Mouse (Mus musculus) right cerebral cortex, postnatal 10 days (tissue): ENCODE results near the gene Nmnat2.
A peak's percentile ranks its signal among the peaks of the same experiment; 100 is the strongest.

Source experiments
- DNase-seq, 2 experiments: peaks; one replicate each; pipeline ENCODE4 v3.0.0; 2021; ENCODE audit warnings: low spot score in 2 of 2

The Nmnat2 gene

DNA sequence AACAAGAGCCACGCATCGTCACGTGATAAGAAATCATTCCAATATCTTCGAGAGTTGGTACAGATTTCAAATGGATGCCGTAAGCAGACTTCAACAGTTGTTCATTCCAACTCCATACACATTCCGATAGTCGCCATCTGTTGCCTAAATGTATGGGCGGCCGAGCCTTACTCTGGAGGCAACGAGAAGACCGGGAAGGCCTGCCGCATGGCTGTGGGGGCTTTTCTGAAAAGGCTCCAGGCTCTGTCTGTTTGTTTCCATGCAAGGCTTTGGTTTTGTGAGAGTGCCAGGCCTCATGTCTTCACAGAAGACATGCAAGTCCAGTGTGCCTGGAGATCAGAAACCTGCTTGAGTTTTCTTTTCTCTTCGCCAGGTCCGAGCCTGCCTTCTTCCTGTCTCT, 28.6 kb downstream of the Nmnat2 start:
- DNase-seq = peak; percentile 75 to 83

DNA sequence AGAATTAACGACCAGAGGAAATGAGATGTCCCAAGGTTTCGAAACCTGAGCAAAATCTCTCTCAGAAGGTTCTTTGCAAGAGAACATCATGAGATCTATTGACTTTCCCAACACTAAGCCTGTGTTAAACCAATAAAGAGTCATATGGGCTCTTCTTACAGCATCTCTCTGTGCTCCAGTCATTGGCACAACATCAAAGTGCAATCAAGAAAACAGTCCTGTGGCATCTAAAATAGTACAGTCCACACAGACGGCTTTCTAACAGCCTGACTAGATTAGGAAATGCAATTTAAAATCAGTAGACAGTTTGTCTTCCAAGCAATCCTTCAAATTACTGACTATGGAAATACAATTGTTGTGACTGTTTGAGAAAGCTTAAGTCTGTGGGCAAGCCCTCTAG, 32.2 kb downstream of the Nmnat2 start:
- no peak for DNase-seq

DNA sequence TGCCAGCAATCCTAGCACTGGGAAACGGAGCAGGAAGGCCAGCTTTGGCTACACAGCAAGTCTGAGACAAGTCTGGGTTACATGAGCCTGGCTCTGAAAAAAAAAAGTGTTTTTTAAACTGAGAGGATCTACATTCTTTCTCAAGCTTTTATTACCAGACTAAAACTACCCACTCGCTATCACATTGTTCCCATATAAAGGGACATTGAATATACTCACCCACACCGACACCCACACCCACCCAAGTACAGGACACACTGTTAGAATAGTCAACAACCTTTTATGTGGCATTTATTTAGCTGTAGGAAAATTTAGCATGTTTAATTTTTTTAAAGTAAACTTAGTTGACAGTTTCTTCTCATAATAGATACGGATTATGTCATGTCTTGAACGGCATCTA, 35.3 kb downstream of the Nmnat2 start:
- no peak for DNase-seq

DNA sequence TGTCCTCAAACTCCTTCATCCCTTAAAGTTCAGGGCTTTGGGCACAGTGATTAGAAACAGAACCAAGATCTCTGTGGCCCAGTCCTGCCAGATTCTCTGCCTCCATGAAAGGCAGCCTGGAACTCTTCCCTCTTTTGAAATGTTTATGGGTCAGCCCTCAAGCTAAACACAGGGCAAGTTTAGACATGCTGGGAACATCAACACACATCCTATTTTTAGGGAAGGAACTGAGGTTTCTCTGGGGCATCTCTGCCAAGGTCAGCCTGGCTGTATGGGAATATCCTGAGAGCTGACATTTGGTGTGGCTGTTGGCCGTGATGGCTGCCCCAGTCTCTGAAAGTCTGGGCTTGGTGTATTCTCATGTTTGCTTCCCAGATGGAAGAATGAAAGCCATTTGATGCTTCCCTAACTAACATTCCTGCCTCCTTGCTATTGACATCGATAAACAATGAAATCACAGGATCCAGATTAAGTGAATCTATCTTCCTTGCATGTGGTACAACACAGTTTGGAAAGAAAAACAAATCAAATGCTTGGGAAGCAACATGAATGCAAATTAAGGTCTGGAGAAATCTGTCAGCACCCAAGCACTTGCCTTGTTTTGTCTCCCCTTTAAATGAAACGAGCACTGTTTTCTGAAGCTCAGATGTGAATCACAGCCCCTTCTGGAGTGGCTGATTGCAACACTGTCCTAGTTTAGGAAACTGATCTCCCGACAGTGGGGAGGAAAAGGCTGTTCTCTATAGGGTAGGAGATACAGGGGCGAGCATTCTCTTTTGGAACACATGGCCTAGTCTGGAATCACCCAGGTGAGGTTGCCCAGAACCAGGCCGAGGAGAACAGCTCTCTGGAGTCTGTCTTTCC, 37.7 kb downstream of the Nmnat2 start:
- DNase-seq = no peak

DNA sequence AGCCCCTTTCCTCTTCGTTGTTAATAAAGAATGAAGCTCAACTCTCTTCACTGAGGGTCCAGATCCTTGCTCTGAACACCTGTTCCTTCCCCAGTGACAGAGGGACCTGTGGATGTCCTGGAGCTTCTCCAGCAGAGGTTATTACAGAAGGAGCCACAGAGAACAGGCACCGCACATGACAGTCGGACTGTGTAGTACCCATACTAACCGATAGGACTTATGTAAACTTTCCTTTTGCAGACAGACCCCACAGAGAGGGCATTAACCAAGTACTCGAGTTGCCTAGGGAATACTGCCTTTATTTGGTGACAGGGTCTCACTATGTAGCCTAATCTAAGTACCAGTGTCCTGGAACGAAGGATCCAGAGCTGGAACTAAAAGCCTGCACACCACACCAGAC, 39.0 kb downstream of the Nmnat2 start:
- no peak for DNase-seq

DNA sequence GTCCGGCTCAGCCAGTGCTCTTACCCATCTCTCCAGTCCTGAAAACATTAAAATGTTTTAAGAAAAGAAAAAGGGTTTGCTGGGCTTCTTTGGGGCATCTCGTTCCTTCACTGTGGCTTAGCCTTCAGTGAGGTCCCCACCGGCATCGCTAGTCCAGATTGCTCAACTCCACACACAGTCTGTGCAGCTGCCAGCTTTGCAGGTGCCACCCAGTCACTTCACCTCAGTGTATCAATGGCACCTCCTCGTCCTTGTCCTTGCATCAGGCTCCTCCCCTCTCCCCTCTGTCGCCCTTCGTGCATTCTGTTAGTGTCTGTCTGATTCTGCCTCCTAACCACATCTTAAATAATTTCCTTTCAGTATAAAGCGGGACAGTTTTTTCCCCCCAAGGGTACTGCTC, 45.2 kb downstream of the Nmnat2 start:
- no peak for DNase-seq

DNA sequence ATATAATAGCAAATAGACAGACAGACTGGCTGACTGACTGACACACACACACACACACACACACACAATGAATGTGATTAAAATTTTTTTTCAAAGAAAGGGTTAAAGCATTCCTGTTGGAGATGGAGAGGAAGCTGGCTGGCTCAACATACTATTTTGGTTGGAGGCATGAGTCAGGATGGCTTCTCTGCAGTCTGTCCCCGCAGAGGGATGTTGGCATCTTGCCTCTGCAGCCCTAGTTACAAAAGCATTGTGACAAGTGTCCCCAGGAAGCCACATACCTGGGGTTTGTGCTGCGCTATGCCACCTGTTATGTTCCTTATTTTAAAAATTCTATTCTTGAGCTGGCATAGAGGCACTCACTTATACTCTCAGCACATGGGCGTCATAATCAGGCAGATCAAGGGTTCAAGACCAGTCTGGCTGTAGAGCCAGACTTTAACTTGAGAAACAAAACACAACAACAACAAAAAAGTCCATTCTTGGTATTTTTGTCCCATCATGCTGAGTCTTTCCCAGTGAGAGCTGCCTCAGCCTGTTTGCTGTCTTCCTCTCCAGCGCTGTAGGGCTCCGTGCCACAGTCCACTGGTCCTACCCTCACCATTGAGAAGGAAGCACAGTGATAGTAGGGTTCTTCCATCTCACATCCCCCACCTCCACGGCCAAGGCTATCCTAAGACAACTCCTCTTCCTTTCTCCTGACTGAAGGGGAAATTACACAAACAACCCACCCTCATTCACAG, 45.9 kb downstream of the Nmnat2 start:
- peak; percentile 77 to 82 for DNase-seq

DNA sequence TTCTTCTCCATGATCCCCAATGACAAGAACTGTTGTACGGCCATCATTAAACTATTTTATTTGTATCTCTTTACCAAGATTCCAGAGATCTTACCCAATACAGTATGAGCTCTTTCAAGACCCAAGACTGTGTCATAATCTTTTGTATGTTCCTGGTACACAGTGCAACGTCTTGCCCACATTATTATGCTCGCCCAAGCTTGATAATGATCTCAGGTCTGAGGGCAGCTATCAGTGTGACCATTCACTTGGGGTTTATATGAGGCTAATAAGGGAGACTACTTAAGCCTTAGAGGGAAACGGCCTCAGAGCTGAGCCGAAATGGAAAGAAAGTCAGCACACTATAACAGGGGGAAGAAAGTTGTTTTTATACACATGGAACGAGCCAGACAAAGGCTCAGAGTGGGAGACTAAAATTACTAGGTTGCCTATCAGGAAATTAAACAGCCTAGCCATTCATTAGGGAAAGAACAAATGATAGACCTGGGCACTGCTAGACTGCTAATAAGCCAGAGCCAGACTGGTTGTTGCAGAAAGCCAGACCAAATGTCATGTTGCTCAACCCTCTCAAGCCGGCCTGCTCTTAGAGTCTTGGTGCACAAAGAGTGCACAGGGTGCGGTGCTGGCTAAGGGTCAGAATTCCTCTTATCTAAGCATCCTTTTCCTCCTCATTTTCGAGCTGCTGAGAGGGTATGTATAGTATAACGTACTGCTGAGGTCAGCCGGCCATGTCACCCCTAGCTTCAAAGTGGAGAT, 47.7 kb downstream of the Nmnat2 start:
- no peak for DNase-seq

DNA sequence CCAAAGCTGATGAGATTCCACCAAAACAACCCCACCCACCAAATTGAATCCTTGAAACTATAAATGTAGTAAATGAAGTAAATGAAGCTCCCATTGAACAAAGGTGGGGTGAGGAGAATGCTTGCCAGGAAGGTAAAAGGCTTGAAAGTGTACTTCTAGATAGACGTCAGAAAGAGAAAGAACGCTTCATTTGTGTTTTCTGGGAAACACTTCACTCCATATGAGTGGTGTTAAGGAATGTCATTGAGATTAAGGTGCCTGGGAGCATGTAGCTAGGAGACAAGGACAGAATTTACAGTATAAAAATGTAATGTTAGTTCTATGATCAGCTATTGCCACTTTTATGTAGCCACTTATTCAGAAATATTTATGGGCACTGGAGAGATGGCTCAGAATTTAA, 49.7 kb downstream of the Nmnat2 start:
- no peak for DNase-seq

DNA sequence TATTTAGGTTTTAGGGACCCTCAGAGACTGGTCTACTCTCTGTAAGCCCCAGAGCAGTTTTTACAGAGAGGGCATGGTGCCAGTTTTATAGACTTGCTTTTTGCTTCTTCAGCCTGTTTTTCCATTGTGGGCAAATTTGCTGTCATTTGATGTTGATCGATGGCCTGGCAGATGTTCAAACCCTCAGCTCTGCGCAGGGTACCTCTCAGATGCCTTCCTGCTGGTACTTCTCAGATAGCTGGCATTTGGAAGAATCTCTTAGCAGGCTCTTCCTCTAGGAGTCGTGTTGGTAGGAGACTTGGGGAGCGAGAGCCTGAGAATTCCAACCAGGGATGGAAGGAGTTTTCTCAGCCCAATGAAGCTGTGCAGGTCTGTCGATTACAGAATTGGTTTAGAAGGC, 51.3 kb downstream of the Nmnat2 start:
- no peak for DNase-seq

DNA sequence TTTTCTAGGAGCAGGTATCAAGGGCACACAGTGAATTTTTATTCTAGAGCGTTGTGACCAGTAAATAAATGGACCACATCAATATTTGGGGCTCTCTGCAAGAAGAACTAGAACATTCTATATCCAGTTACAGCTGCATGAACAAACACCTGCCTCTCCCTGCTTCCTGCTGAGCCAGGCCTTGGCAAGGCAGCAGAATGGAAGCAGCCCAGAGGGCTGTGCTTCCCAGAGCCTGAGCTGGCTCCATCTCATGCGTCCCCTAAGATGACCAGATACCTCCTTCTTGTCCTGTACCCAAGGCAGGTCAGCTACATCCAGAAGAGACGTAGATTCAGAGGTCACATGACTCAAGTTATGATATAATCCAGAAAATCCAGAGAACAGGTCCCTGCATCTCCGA, 52.0 kb downstream of the Nmnat2 start:
- no peak for DNase-seq

DNA sequence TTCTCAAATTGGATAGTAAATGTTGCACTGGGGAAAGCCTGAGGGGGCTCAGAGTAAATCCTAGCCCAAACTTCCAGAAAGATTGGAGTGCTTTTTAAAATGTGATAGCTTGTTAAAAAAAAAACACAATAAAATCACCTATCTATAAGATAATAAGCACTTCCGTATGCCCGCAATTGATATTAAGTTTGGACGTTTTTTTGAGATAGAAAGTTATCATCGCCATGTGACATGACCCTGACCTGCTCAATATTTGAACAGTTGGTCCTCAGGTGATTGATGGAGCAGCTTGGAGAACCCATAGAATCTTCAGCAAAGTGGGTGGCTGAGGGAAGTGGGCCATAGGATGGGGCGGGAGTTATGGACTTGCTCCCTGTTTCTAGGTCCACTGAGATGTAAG, 52.5 kb downstream of the Nmnat2 start:
- DNase-seq = no peak

DNA sequence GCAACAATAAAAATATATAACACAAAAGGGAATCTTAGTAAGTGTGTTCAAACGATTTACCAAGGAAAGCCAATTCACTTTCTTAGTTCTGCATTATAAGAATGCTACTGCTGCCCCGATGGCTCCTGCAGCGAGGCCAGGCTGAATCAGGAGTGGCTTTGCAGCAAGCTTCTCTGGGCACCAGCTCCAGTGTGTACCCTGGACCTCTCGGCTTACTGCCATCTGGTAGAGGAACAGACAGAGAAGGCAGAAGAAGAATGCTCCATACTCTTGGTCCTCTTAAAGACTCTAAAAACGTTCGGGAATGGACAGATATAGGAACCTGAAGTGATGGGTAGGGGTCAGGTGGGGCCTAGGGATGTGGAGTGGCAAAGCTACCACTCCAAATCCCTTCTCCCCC, 53.0 kb downstream of the Nmnat2 start:
- DNase-seq = no peak

DNA sequence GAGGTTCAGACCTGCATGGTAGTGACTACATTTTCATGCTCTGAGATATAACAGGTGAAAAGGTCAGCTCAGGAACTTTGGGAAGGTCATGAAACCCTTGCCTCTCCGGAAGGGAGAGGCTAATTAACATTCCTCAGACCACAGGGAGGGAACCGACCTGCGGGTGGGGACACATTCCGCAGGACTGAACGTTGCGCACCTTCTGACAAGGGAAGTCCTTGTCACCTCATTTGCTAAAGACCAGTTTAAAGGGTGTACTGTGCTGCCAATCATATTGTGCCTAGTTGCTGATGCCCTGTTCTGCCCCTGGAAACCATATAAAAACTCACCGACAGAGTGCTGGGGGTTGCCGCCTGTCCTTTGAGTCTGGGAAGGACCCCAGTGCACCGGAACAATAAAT, 54.5 kb downstream of the Nmnat2 start:
- no peak for DNase-seq

DNA sequence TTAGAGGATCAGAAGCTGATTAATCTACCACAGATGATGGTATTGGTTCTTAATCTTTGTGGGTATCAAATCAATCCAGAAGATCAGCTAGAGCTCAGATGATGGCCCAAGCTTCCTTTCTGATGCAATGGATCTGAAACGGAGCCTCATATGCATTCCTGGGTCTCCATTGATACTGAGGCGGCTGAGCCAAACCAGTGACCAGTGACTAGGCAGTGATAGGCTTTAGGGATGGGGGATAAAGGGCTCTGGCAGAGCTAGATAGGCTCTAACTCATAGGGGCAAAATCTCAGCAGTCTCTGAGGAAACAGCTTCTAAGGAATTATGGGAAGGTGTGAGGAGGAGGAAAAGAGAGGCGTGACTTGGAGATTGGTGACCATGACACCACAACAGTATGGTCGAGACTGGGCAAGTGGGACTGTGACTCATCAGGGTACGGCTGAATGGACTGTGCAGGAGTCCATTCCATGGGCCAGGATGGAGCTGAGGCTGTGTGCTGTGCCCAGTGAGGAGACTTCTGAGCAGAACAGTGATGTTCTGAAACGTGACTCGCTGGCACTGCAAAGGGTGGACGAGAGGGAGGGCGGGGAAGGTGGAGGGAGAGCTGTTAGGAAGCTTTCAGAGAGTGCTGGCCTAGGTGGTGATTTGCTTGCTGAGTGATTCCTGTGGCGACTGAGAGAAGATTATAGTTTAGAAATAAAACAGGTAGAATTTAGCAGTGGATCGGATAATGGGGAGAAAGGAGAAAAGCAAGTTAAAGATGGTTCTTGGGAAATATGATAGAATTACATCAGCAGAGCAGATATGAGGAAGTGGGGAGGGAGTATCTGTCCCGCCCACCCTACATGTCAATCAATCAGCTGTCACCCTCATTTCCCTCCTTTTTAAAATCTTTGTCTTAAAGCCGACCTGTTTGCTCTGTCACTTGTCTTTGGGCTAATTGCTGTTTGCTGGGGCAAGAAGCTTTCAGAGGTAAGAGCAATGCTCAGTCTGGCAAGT, 55.9 kb downstream of the Nmnat2 start:
- no peak for DNase-seq

DNA sequence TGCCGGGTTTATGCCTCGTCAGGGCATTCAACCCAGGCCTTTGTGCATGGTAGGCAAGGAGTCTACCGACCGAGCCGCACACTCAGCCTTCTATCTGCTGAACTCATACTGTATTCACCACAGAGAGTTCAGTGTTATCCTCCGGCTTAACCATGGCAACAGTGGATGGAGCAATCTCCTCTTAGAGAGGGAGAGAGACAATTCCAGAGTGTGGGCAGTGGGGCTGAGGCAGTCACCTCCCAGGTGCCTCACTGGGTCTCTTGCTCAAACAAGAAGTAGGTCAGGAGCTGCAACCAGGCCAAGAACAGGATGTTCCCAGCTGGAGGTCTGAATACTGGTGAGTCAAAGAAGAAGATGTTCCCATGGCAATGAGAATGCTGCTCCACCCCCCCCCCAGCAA, 56.8 kb downstream of the Nmnat2 start:
- DNase-seq = peak; percentile 40 to 68

DNA sequence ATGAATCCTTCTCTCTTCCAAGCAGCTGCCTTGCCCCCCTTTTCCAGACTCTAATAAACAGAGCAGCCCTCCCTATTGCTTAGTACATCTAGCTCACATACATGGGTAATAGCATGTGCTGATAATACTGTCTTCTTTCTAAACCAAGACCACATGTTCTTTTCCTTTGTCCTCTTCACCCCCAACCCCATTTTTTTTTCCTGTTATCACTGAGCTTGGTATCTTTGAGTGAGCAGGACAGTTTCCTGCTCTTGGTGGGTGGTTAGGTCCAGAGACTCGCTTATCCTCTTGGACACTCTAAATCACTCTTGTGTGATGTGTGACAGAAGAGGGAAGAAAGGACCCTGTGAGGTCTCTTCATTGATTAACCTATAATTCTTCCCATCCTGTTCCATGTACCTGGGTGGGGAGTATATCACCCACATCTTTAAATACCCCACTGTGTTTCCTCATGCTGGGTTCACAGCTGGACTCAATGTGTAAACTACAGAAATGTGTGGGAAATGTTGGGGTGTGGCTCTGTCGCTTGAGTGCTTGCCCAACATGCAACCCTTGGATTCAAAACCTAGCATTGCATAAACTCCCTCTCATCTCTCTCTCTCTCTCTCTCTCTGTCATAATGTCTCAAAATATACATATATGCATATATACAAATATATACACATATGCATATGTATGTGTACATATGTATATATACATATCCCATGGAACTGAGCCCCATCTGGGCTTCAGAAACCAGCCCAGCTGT, 58.9 kb downstream of the Nmnat2 start:
- DNase-seq = no peak

DNA sequence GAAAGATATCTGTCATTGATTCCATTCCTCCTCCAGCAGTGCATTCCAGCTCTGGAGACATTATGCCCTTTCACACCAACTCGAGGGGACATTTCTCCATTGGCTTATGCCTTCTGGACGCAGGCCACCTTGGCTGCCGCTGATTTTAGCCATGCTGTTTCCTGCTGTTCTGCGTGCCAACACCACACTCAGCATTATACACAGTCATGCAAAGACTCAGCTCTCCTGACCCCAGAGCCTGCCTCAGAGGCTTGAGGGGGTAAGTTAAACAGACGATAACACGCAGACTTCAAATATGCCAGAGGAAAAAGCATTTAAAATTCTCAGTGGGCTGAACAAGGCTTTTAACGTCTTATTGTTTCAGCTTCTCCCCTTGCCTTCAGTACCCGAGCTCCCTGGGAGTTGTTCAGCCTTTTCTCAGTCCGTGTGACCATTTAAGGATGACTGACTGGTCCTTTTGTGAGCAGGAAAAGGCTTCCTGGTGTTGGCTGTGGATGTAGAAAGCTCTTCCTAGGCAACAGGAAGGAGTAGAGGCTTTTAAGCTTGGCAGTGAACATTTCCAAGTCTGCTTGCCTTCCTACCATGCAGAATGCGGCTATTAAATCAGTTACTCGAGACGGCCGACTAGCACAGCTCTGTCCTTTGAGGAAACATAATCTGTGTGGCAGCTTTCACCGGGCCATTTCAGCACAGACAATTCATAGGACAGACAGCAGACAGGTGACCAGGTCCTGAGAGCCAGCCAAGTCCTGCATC, 59.8 kb downstream of the Nmnat2 start:
- DNase-seq = peak; percentile 62

DNA sequence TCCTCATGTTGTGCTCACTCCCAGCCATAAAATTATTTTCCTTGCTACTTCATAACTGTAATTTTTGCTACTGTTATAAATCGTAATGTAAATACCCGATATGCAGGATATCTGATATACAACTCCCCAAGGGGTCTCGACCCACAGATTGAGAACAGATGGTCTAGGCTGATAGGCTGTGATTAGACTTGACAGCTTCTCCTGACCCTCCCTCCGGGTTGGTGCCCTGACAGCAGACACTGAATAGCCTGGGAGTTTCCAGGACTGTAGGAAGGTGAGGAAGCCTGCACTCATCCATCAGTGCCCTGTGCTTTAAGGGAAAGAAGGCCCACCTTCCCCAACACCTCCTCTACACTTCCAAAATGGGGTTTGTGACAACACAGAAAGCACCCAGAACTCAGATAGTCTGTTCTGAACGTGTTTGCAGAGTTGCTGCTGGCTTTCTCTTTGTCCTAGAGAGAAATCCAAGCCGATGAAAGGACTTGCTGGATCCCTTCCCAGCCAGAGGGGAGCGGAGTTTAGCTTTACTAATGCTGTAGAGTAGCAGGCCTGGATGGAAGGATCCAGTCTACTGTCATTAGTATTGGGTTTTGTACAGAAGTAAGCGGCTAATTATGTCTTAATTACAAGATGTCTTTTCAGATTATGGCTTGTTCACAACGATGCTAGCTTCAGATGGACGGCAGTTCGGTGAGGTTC, 61.8 kb downstream of the Nmnat2 start:
- DNase-seq = peak in 1 of 2 experiments; percentile 59
